8 mouse cellular contexts compared by ENCODE assay signal in genomic region chr15:81693967-81694881, GRCm38 (mm10). TPM values are rescaled to one million over a fixed set of nuclear protein-coding genes. Genes with fewer than 3 reads are reported as not detected.
DNase-seq lines count a peak whose midpoint lies in the region; ATAC-seq lines count a peak whose summit lies in the region.

No protein-coding gene starts in this region.

- ATAC-seq in megakaryocyte-erythroid progenitor cell, adult 5-6 weeks (replicated peaks; ENCODE audit: low FRiP score, low TSS enrichment, poor library complexity, severe bottlenecking) = peak; percentile 77

- peak; percentile 93 for DNase-seq in ZHBTc4 (ENCODE audit: low read depth, low spot score)
- DNase-seq in cerebellum, postnatal 4 days (ENCODE audit: low spot score in 2 of 2) = peak; percentile 59 to 84
- peak; percentile 65 to 77 for DNase-seq in gastrocnemius, adult 8-10 months (ENCODE audit: low spot score in 2 of 2)
- DNase-seq in hindlimb bud, embryonic 11.5 days (ENCODE audit: extremely low spot score, low read depth, low spot score) = peak; percentile 22
- peak; percentile 63 to 88 for DNase-seq in left cerebral cortex, postnatal 10 days (ENCODE audit: extremely low spot score in 1 of 2, low spot score in 2 of 2)
- DNase-seq in right cerebral cortex, postnatal 14 days = peak; percentile 77
- peak; percentile 75 for DNase-seq in urinary bladder, postnatal 25 days (ENCODE audit: low spot score)

- intact Hi-C loops in left cerebral cortex, postnatal 10 days (cut with DNase I) = no loop called here

RNA-seq across cellular contexts. Expression of gene Chadl, which starts 2.9 kb away (rescaled TPM):
- 1 to 10 TPM in 3 of 4 experiments, under 1 TPM in 1; 0.73 to 1.3 (median 1.1) TPM for total RNA-seq in gastrocnemius, adult 8-10 months (2022)
- 10 to 100 TPM; 20.6 to 25.4 TPM for total RNA-seq in left cerebral cortex, postnatal 10 days (2021)
- not detected in 2 replicates for total RNA-seq in megakaryocyte-erythroid progenitor cell, adult 5-6 weeks (2014; fragmentation: Nextera tagmentation)
- total RNA-seq in megakaryocyte-erythroid progenitor cell, adult 5-6 weeks (2017) = 0.09 TPM in 1 of 2 replicates, not detected in the other

RNA-seq across cellular contexts. Expression of gene L3mbtl2, which starts 30.5 kb away (rescaled TPM):
- 1 to 10 TPM; 8.6 to 9.6 (median 9.3) TPM for total RNA-seq in gastrocnemius, adult 8-10 months (2022)
- 10 to 100 TPM; 35.9 to 37.1 TPM for total RNA-seq in left cerebral cortex, postnatal 10 days (2021)
- total RNA-seq in megakaryocyte-erythroid progenitor cell, adult 5-6 weeks (2014; fragmentation: Nextera tagmentation) = 38.3 and 41.4 TPM in 2 replicates
- total RNA-seq in megakaryocyte-erythroid progenitor cell, adult 5-6 weeks (2017) = 31.5 and 42.9 TPM in 2 replicates

RNA-seq across cellular contexts. Expression of gene Zc3h7b, which starts 50.6 kb away (rescaled TPM):
- total RNA-seq in gastrocnemius, adult 8-10 months (2022) = 10 to 100 TPM; 29.2 to 37.7 (median 33.5) TPM
- total RNA-seq in left cerebral cortex, postnatal 10 days (2021) = 100 to 1,000 TPM; 192 to 212 TPM
- 34.9 and 35.7 TPM in 2 replicates for total RNA-seq in megakaryocyte-erythroid progenitor cell, adult 5-6 weeks (2014; fragmentation: Nextera tagmentation)
- total RNA-seq in megakaryocyte-erythroid progenitor cell, adult 5-6 weeks (2017) = 19.2 and 22.4 TPM in 2 replicates

RNA-seq across cellular contexts. Expression of gene Rangap1, which starts 51.1 kb away (rescaled TPM):
- total RNA-seq in gastrocnemius, adult 8-10 months (2022) = 10 to 100 TPM; 23.5 to 24.3 (median 23.6) TPM
- total RNA-seq in left cerebral cortex, postnatal 10 days (2021) = 100 to 1,000 TPM; 200 to 211 TPM
- total RNA-seq in megakaryocyte-erythroid progenitor cell, adult 5-6 weeks (2014; fragmentation: Nextera tagmentation) = 84.8 and 93.4 TPM in 2 replicates
- total RNA-seq in megakaryocyte-erythroid progenitor cell, adult 5-6 weeks (2017) = 111 and 144 TPM in 2 replicates

Comparison
In these comparisons a context has a peak if more than half of its experiments do, and no peak if none do; other contexts are left out.
1. Peak in every context shown above with its lines: DNase-seq and ATAC-seq.
2. DNase-seq: peak in every context shown above with its lines; median percentile 93 in ZHBTc4; 77 in right cerebral cortex, postnatal 14 days; 76 in left cerebral cortex, postnatal 10 days; 75 in urinary bladder, postnatal 25 days; 72 in cerebellum, postnatal 4 days; 71 in gastrocnemius, adult 8-10 months; 22 in hindlimb bud, embryonic 11.5 days.
3. RNA of gene Chadl, which starts 2.9 kb away (total RNA-seq): 20.6 to 25.4 TPM in left cerebral cortex, postnatal 10 days; 0.73 to 1.3 TPM in gastrocnemius, adult 8-10 months and 0.09 TPM in megakaryocyte-erythroid progenitor cell, adult 5-6 weeks; every median in the first group is over 4 times any median in the second.
4. RNA of gene Zc3h7b, which starts 50.6 kb away (total RNA-seq): 192 to 212 TPM in left cerebral cortex, postnatal 10 days; 19.2 to 35.7 TPM in megakaryocyte-erythroid progenitor cell, adult 5-6 weeks and 29.2 to 37.7 TPM in gastrocnemius, adult 8-10 months; every median in the first group is over 4 times any median in the second.